Mouse (Mus musculus): ENCODE measurements around the gene Plekhh2. TPM values are rescaled to one million over a fixed set of nuclear protein-coding genes. Genes with fewer than 3 reads are reported as not detected.

Plekhh2 gene
- polyA plus RNA-seq, 1 experiment from 2014 or later = 1.2 TPM

GRCm38 (mm10) chr17:84596015-84596441 is 84.3 kb downstream of the Plekhh2 start:
- Histone ChIP-seq H3K27ac (ENCODE audit: low read depth, low read length) (no peak overlapping the region), H3K4me1 (ENCODE audit: control insufficient read depth, insufficient read depth, low read depth, low read length) (peaks cover 3% of the 10 kb centered on the region), H3K27me3 (replicated peaks; ENCODE audit: control insufficient read depth, insufficient read depth, low read length) (no peaks in the 10 kb centered on the region), H3K4me3 (ENCODE audit: low read length) (peak overlapping the region; percentile 15; the same call in 1 of the 2 replicates), H3K4me2 (ENCODE audit: low read length) (peak overlapping the region; percentile 45), H3K9me3 (ENCODE audit: control insufficient read depth, low read length) (no peaks in the 10 kb centered on the region), H3K9ac (ENCODE audit: low read depth, low read length) (0 out of 2 replicates have a peak overlapping the region, but pooled peaks have one; percentile 29), H3K36me3 (ENCODE audit: control insufficient read depth, insufficient read depth, low read length) (no peaks in the 10 kb centered on the region)
- 38% methylated on average over 10 of the region's 10 CpGs for WGBS
- ATAC-seq = no peak

- H3K4me1 ChIP-seq (ENCODE audit: control insufficient read depth, insufficient read depth, low read depth, low read length) = peaks cover 3% of the 10 kb centered on the region
- no peak overlapping the region for H3K4me3 ChIP-seq (ENCODE audit: low read length)
- H3K9ac ChIP-seq (ENCODE audit: low read depth, low read length) = no peak overlapping the region
- H3K27me3 ChIP-seq (replicated peaks; ENCODE audit: control insufficient read depth, insufficient read depth, low read length) = no peaks in the 10 kb centered on the region
- peak overlapping the region; percentile 25; the same call in 1 of the 2 replicates for H3K27ac ChIP-seq (ENCODE audit: low read depth, low read length)
- H3K36me3 ChIP-seq (ENCODE audit: control insufficient read depth, insufficient read depth, low read length) = no peaks in the 10 kb centered on the region
- no peak for ATAC-seq
- H3K9me3 ChIP-seq (ENCODE audit: control insufficient read depth, low read length) = no peaks in the 10 kb centered on the region
- H3K4me2 ChIP-seq (ENCODE audit: low read length) = peak overlapping the region; percentile 45
- WGBS = 30% methylated on average over 7 of the region's 7 CpGs
These were observed 84.8 kb downstream of the Plekhh2 start for GRCm38 (mm10) chr17:84596501-84596900.

- no peaks in the 10 kb centered on the region for H3K27me3 ChIP-seq (replicated peaks; ENCODE audit: control insufficient read depth, insufficient read depth, low read length)
- H3K4me3 ChIP-seq (ENCODE audit: low read length) = no peak overlapping the region
- H3K4me1 ChIP-seq (ENCODE audit: control insufficient read depth, insufficient read depth, low read depth, low read length) = peaks cover 3% of the 10 kb centered on the region
- 95% methylated on average over 12 of the region's 12 CpGs for WGBS
- no peaks in the 10 kb centered on the region for H3K36me3 ChIP-seq (ENCODE audit: control insufficient read depth, insufficient read depth, low read length)
- ATAC-seq = no peak
- no peaks in the 10 kb centered on the region for H3K9me3 ChIP-seq (ENCODE audit: control insufficient read depth, low read length)
- H3K9ac ChIP-seq (ENCODE audit: low read depth, low read length) = no peak overlapping the region
- no peak overlapping the region for H3K27ac ChIP-seq (ENCODE audit: low read depth, low read length)
- H3K4me2 ChIP-seq (ENCODE audit: low read length) = no peak overlapping the region
These were observed 86.2 kb downstream of the Plekhh2 start for GRCm38 (mm10) chr17:84597859-84598258.

- no peaks in the 10 kb centered on the region for H3K27me3 ChIP-seq (replicated peaks; ENCODE audit: control insufficient read depth, insufficient read depth, low read length)
- no peak overlapping the region for H3K9ac ChIP-seq (ENCODE audit: low read depth, low read length)
- H3K4me1 ChIP-seq (ENCODE audit: control insufficient read depth, insufficient read depth, low read depth, low read length) = peaks cover 3% of the 10 kb centered on the region
- no peaks in the 10 kb centered on the region for H3K36me3 ChIP-seq (ENCODE audit: control insufficient read depth, insufficient read depth, low read length)
- no peak overlapping the region for H3K27ac ChIP-seq (ENCODE audit: low read depth, low read length)
- ATAC-seq = no peak
- no peak overlapping the region for H3K4me2 ChIP-seq (ENCODE audit: low read length)
- H3K4me3 ChIP-seq (ENCODE audit: low read length) = no peak overlapping the region
- WGBS = 92% methylated on average over 7 of the region's 7 CpGs
- no peaks in the 10 kb centered on the region for H3K9me3 ChIP-seq (ENCODE audit: control insufficient read depth, low read length)
These were observed 87.2 kb downstream of the Plekhh2 start for GRCm38 (mm10) chr17:84598928-84599327.

GRCm38 (mm10) chr17:84600051-84600983 is 88.6 kb downstream of the Plekhh2 start:
- Histone ChIP-seq H3K4me2 (ENCODE audit: low read length) (no peak overlapping the region), H3K27ac (ENCODE audit: low read depth, low read length) (no peak overlapping the region), H3K9ac (ENCODE audit: low read depth, low read length) (no peak overlapping the region), H3K9me3 (ENCODE audit: control insufficient read depth, low read length) (no peaks in the 10 kb centered on the region), H3K36me3 (ENCODE audit: control insufficient read depth, insufficient read depth, low read length) (no peaks in the 10 kb centered on the region), H3K27me3 (replicated peaks; ENCODE audit: control insufficient read depth, insufficient read depth, low read length) (no peaks in the 10 kb centered on the region), H3K4me1 (ENCODE audit: control insufficient read depth, insufficient read depth, low read depth, low read length) (peaks cover 3% of the 10 kb centered on the region), H3K4me3 (ENCODE audit: low read length) (no peak overlapping the region)
- WGBS = 70% methylated on average over 9 of the region's 9 CpGs
- ATAC-seq = no peak

- Histone ChIP-seq H3K4me2 (ENCODE audit: low read length) (no peak overlapping the region), H3K36me3 (ENCODE audit: control insufficient read depth, insufficient read depth, low read length) (no peaks in the 10 kb centered on the region), H3K27me3 (replicated peaks; ENCODE audit: control insufficient read depth, insufficient read depth, low read length) (no peaks in the 10 kb centered on the region), H3K4me1 (ENCODE audit: control insufficient read depth, insufficient read depth, low read depth, low read length) (no peaks in the 10 kb centered on the region), H3K27ac (ENCODE audit: low read depth, low read length) (no peak overlapping the region), H3K9me3 (ENCODE audit: control insufficient read depth, low read length) (no peaks in the 10 kb centered on the region), H3K4me3 (ENCODE audit: low read length) (no peak overlapping the region), H3K9ac (ENCODE audit: low read depth, low read length) (no peak overlapping the region)
- ATAC-seq = no peak
- 87% methylated on average over 5 of the region's 5 CpGs for WGBS
These were observed 90.1 kb downstream of the Plekhh2 start for GRCm38 (mm10) chr17:84601805-84602204.

- WGBS = 66% methylated on average over 9 of the region's 9 CpGs
- no peak for ATAC-seq
- H3K36me3 ChIP-seq (ENCODE audit: control insufficient read depth, insufficient read depth, low read length) = no peaks in the 10 kb centered on the region
- no peaks in the 10 kb centered on the region for H3K9me3 ChIP-seq (ENCODE audit: control insufficient read depth, low read length)
- no peaks in the 10 kb centered on the region for H3K4me1 ChIP-seq (ENCODE audit: control insufficient read depth, insufficient read depth, low read depth, low read length)
- no peak overlapping the region for H3K9ac ChIP-seq (ENCODE audit: low read depth, low read length)
- no peak overlapping the region for H3K4me3 ChIP-seq (ENCODE audit: low read length)
- H3K27ac ChIP-seq (ENCODE audit: low read depth, low read length) = no peak overlapping the region
- no peak overlapping the region for H3K4me2 ChIP-seq (ENCODE audit: low read length)
- no peaks in the 10 kb centered on the region for H3K27me3 ChIP-seq (replicated peaks; ENCODE audit: control insufficient read depth, insufficient read depth, low read length)
These were observed 91.5 kb downstream of the Plekhh2 start for GRCm38 (mm10) chr17:84603202-84603627.

- H3K9ac ChIP-seq (ENCODE audit: low read depth, low read length) = no peak overlapping the region
- no peak overlapping the region for H3K4me3 ChIP-seq (ENCODE audit: low read length)
- H3K36me3 ChIP-seq (ENCODE audit: control insufficient read depth, insufficient read depth, low read length) = no peaks in the 10 kb centered on the region
- no peak overlapping the region for H3K4me2 ChIP-seq (ENCODE audit: low read length)
- WGBS = 91% methylated on average over 10 of the region's 10 CpGs
- H3K27me3 ChIP-seq (replicated peaks; ENCODE audit: control insufficient read depth, insufficient read depth, low read length) = no peaks in the 10 kb centered on the region
- H3K27ac ChIP-seq (ENCODE audit: low read depth, low read length) = no peak overlapping the region
- no peaks in the 10 kb centered on the region for H3K9me3 ChIP-seq (ENCODE audit: control insufficient read depth, low read length)
- H3K4me1 ChIP-seq (ENCODE audit: control insufficient read depth, insufficient read depth, low read depth, low read length) = no peaks in the 10 kb centered on the region
- no peak for ATAC-seq
These were observed 92.2 kb downstream of the Plekhh2 start for GRCm38 (mm10) chr17:84603709-84604420.

GRCm38 (mm10) chr17:84606976-84607375 is 95.3 kb downstream of the Plekhh2 start:
- WGBS = 54% methylated on average over 13 of the region's 13 CpGs
- ATAC-seq = no peak
- Histone ChIP-seq H3K27ac (ENCODE audit: low read depth, low read length) (no peak overlapping the region), H3K9me3 (ENCODE audit: control insufficient read depth, low read length) (no peaks in the 10 kb centered on the region), H3K27me3 (replicated peaks; ENCODE audit: control insufficient read depth, insufficient read depth, low read length) (no peaks in the 10 kb centered on the region), H3K4me2 (ENCODE audit: low read length) (no peak overlapping the region), H3K36me3 (ENCODE audit: control insufficient read depth, insufficient read depth, low read length) (no peaks in the 10 kb centered on the region), H3K4me1 (ENCODE audit: control insufficient read depth, insufficient read depth, low read depth, low read length) (no peaks in the 10 kb centered on the region), H3K4me3 (ENCODE audit: low read length) (no peak overlapping the region), H3K9ac (ENCODE audit: low read depth, low read length) (no peak overlapping the region)

All from hindbrain, embryonic 16.5 days (tissue).